Mouse (Mus musculus) intestine, postnatal 0 days (tissue): Measurements from ENCODE around the gene H3f3a. TPM values are rescaled to one million over a fixed set of nuclear protein-coding genes. Genes with fewer than 3 reads are reported as not detected.

Experiments
- ATAC-seq: fragments of 200-750 bp; cut with Nextera tagmentation; 2 replicates; pipeline ENCODE4 v1.8.0; 2017; ENCODE audit warnings: mild to moderate bottlenecking, moderate TSS enrichment, moderate library complexity
- H3K27ac ChIP-seq: fragments of 300-500 bp; sonication (generic); 2 replicates; pipeline ENCODE4 v1.5.1; 2014; ENCODE audit warnings: mild to moderate bottlenecking, low read depth, low read length, moderate library complexity
- H3K27me3 ChIP-seq: fragments of 300-500 bp; sonication (generic); replicated peaks from 2 replicates; pipeline ENCODE4 v1.6.1; 2014; ENCODE audit warnings: low read length, mixed read lengths; ENCODE audit not compliant: control insufficient read depth, insufficient read depth
- H3K36me3 ChIP-seq: fragments of 300-500 bp; sonication (generic); 2 replicates; pipeline ENCODE4 v1.6.1; 2014; ENCODE audit warnings: mild to moderate bottlenecking, moderate library complexity; ENCODE audit not compliant: control insufficient read depth, insufficient read depth
- H3K4me1 ChIP-seq: fragments of 300-500 bp; sonication (generic); replicated peaks from 2 replicates; pipeline ENCODE4 v1.6.1; 2014; ENCODE audit warnings: antibody characterized with exemption, low read length, mixed read lengths; ENCODE audit not compliant: control insufficient read depth, insufficient read depth
- H3K4me2 ChIP-seq: fragments of 300-500 bp; sonication (generic); replicated peaks from 2 replicates; pipeline ENCODE4 v1.6.1; 2014; ENCODE audit warnings: low read depth, mild to moderate bottlenecking, moderate library complexity
- H3K4me3 ChIP-seq: fragments of 300-500 bp; sonication (generic); 2 replicates; pipeline ENCODE4 v1.5.1; 2014; ENCODE audit warnings: low read depth, low read length
- H3K9ac ChIP-seq: fragments of 300-500 bp; sonication (generic); 2 replicates; pipeline ENCODE4 v1.6.1; 2014; ENCODE audit warnings: mild to moderate bottlenecking, low read depth, low read length
- H3K9me3 ChIP-seq: fragments of 300-500 bp; sonication (generic); 2 replicates; pipeline ENCODE4 v1.6.1; 2016; ENCODE audit warnings: mixed run types; ENCODE audit not compliant: control insufficient read depth
- CTCF ChIP-seq: sonication (generic); IDR thresholded peaks from 2 replicates; pipeline ENCODE4 v1.5.1; 2016; ENCODE audit warnings: low read depth, mild to moderate bottlenecking, control low read depth, antibody characterized with exemption, moderate library complexity
- WGBS: fragments of 180-500 bp; shearing (Covaris S2); extraction: QIAGEN DNeasy Blood & Tissue Kit; methylation state at CpG from one replicate; pipeline ENCODE4 v1.1.7; 2014; 5-methylcytosine and 5-hydroxymethylcytosine counted together
- polyA plus RNA-seq: library from polyadenylated mRNA; unstranded; fragments of >200 nt; fragmentation: Nextera tagmentation; extraction: Ambion mirVana; gene quantifications from 2 replicates; pipeline ENCODE4 v1.2.1, GENCODE M21; 2015

The H3f3a gene
- polyA plus RNA-seq, 1 experiment from 2014 or later, result 1,104 TPM

DNA sequence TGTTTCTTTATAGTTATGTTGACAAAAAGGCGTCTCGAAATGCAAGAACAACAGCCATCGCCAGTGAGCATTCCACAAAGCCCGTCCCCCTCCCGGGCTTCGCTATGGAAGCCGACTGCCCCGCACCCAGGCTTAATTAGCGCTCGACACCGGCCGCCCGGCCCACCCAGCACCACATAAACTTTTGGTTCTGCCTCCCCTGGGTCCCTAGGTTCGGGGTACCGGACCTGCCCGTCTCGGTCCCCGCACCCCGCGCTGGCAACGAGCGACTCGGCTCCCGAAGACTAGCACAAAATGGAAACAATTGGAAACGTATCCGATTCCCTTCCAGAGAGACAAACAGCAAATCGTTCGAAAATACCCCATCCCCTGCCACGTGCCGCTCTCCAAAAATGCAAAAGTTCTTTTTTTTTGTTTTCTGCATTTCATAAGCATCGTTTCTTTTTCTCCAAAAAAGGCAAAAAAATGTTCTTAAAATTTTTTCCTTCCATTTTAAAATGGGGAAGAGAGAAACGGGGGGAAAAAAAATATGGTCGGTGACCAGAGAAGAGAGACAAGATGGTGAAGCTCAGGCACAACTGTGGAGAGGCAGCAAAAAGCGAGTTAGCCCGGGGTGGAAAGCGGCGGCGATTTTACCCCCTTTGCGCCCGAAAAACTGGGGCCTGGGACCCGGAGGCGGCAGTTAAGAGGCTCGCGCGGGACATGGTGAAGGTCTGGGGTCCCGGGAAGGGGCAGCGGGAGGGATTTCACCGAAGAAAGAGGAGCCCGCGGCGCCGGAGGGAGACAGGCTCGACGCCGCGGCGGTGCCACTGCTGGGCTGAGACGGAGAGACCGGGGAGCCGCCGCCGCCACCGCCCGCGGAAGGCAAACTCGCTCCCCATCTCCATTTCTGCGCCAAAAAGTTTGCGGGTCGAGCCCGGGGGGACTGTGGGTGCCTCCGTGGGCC is 1.0 kb downstream of the H3f3a start:
- H3K9me3 ChIP-seq, result no peaks in the 10 kb centered on the region
- H3K9ac ChIP-seq, result peak overlapping the region; percentile 91
- peak; percentile 40 for ATAC-seq
- TF ChIP-seq CTCF, result no peak
- H3K4me3 ChIP-seq, result peak overlapping the region; percentile 71
- peak overlapping the region; percentile 60 for H3K4me2 ChIP-seq
- H3K36me3 ChIP-seq, result peaks cover 25% of the 10 kb centered on the region
- 0 out of 2 replicates have a peak, but pooled peaks cover 4% of the 10 kb centered on the region for H3K4me1 ChIP-seq
- WGBS, result 0% methylated on average over 71 of the region's 71 CpGs
- H3K27me3 ChIP-seq, result no peaks in the 10 kb centered on the region
- H3K27ac ChIP-seq, result peak overlapping the region; percentile 96

GRCm38 (mm10) chr1:180811596-180812462 is 1.9 kb downstream of the H3f3a start:
- WGBS, result 2% methylated on average over 27 of the region's 27 CpGs
- Histone ChIP-seq H3K4me1 (0 out of 2 replicates have a peak, but pooled peaks cover 4% of the 10 kb centered on the region), H3K36me3 (peaks cover 34% of the 10 kb centered on the region), H3K9me3 (no peaks in the 10 kb centered on the region), H3K9ac (peak overlapping the region; percentile 91), H3K4me3 (peak overlapping the region; percentile 71), H3K4me2 (peak overlapping the region; percentile 60), H3K27me3 (no peaks in the 10 kb centered on the region), H3K27ac (peak overlapping the region; percentile 96)
- no peak for ATAC-seq
- peak; percentile 75 for TF ChIP-seq CTCF

- Histone ChIP-seq H3K27me3 (no peaks in the 10 kb centered on the region), H3K4me1 (0 out of 2 replicates have a peak, but pooled peaks cover 4% of the 10 kb centered on the region), H3K27ac (no peak overlapping the region), H3K4me3 (peak overlapping the region; percentile 71), H3K9me3 (no peaks in the 10 kb centered on the region), H3K36me3 (peaks cover 43% of the 10 kb centered on the region), H3K9ac (no peak overlapping the region), H3K4me2 (peak overlapping the region; percentile 60)
- ATAC-seq, result no peak
- TF ChIP-seq CTCF, result peak; percentile 58
- 36% methylated on average over 7 of the region's 7 CpGs for WGBS
Observed at GRCm38 (mm10) chr1:180810976-180811375, 2.8 kb downstream of the H3f3a start.

DNA sequence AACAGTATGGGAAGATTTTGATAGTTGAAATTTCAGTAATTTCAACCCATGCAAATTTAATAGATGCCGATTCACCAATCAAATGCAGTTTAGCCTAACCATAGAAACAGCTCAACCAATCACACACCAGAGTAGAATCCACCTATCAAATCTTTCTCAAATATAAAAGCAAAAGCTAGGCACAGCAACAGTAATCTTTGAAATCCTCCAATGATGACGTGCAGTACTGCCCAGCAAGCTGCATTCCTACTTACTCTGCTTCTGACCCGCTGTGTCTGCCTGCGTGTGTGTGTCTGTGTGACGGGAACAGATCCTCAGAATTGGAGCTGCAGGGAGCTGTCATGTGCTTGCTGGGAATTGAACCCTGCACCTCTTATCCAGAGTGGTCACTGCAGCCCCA is 4.9 kb downstream of the H3f3a start:
- no peak overlapping the region for H3K27ac ChIP-seq
- ATAC-seq, result no peak
- H3K9me3 ChIP-seq, result no peaks in the 10 kb centered on the region
- no peaks in the 10 kb centered on the region for H3K27me3 ChIP-seq
- H3K4me2 ChIP-seq, result no peak overlapping the region
- 67% methylated on average over 5 of the region's 5 CpGs for whole genome bisulfite sequencing
- H3K4me1 ChIP-seq, result no peaks in the 10 kb centered on the region
- no peak overlapping the region for H3K9ac ChIP-seq
- no peak overlapping the region for H3K4me3 ChIP-seq
- no peak for TF ChIP-seq CTCF
- peaks cover 63% of the 10 kb centered on the region for H3K36me3 ChIP-seq

DNA sequence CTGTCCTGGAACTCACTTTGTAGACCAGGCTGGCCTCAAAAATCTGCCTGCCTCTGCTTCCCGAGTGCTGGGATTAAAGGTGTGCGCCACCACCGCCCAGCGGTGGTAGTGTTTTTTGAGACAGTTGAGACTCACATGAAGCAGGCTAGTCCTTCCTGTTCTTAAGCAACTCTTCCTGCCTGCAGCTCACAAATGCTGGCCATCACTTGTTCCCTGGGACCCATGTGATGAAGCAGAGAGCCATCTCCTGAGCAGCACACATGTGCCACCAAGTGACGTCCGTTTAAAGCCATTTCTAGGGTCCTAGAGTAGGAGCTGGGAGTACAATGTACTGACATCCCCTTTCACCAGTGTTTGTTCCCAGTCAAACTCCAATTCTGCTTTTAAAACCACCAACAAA is 9.9 kb downstream of the H3f3a start:
- Histone ChIP-seq H3K9me3 (no peaks in the 10 kb centered on the region), H3K4me2 (no peak overlapping the region), H3K4me3 (no peak overlapping the region), H3K36me3 (peaks cover 59% of the 10 kb centered on the region), H3K27me3 (no peaks in the 10 kb centered on the region), H3K9ac (no peak overlapping the region), H3K4me1 (no peaks in the 10 kb centered on the region), H3K27ac (no peak overlapping the region)
- no peak for ATAC-seq
- 90% methylated on average over 6 of the region's 6 CpGs for WGBS
- no peak for TF ChIP-seq CTCF

DNA sequence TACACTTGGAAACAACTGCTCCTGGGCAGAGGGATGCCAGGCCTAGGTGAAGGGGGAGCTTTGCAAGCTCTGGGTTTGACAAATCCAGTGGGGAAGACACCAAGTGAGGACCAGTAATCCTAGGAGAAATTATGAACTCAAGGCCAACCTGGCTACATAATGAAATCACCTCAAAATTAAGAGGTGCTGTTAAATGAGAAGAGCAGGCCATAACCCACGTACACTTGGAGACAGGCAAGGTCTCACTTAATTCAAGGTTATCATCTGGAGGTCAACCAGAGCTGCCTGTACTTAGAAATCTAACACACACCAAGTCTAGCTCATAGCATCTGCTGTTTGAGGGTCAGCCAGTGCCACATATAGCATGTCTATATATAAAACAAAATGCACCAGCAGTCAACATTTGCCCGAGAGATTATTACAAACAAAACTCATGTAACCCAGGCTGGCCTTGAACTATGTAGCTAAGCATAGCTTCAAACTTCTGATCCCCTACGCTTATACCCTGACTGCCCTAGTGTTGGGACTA is 12.2 kb downstream of the H3f3a start:
- no peak overlapping the region for H3K9ac ChIP-seq
- no peak overlapping the region for H3K4me2 ChIP-seq
- 72% methylated on average over 3 of the region's 3 CpGs for WGBS
- no peaks in the 10 kb centered on the region for H3K4me1 ChIP-seq
- no peak for ATAC-seq
- no peak for TF ChIP-seq CTCF
- H3K27ac ChIP-seq, result no peak overlapping the region
- H3K4me3 ChIP-seq, result no peak overlapping the region
- no peaks in the 10 kb centered on the region for H3K27me3 ChIP-seq
- H3K36me3 ChIP-seq, result peaks cover 38% of the 10 kb centered on the region
- no peaks in the 10 kb centered on the region for H3K9me3 ChIP-seq
